Mouse (Mus musculus): ENCODE data around the gene Vps13d.

Gene Vps13d

DNA sequence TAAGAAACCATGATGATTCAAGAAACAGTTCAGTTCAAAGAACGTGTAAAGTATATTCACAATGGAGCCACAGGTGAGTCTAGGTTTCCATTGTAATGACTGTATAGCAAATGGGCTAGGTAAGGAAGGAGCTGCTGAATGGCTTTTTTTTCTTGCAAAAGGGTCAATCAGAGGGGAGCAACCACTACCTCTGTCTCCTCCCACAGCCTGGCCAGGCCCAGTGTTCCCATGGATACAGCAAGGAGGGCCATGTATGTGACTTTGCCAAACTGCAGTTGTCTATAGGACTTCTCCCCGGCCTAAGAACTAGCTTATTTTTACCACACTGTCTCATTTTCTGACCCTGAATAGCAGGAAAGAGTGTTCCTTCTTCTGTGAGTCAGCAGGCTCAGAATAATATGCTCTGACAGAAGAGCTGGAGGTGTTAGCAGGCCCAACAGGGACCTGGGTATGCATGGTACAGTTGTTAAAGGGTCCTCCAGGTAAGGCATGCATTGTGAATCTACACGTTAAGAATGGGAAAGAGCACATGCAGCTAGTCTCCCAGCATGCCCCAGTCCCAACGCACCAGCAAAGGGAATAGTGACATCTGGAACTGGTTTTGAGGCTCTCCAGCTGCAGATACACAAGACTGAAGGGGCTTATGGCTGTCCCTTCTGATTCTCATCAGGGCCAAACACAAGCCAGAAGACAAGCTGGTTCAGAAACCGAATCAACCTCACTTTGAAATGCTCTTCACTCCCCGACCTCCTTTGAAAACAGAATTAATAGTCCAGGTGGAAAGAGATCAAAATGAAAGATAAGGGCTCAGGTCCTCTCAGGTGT is 197.6 kb downstream of the Vps13d start:
- in situ Hi-C loops (cut with MboI; ENCODE audit: unreplicated experiment in 2 of 2) = no loop called here

DNA sequence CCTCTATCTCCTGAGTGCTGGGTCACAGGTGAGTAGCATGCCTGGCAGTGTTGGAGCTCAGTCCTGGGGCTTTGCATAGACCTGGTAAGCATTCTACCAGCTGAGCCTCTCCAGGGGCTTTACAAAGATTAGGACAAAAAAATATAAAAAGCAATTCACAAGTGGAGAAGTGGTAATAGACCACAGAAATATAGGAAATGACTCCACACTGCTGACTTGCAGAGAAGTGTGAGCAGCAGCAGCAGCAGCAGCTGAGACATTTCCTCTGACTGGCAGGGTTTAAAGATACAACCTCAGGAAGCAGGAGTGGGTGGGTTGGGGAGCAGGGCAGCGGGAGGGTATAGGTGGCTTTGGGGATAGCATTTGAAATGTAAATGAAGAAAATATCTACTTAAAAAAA is 199.0 kb downstream of the Vps13d start:
- in situ Hi-C loops (cut with MboI; ENCODE audit: unreplicated experiment in 2 of 2) = no loop called here

DNA sequence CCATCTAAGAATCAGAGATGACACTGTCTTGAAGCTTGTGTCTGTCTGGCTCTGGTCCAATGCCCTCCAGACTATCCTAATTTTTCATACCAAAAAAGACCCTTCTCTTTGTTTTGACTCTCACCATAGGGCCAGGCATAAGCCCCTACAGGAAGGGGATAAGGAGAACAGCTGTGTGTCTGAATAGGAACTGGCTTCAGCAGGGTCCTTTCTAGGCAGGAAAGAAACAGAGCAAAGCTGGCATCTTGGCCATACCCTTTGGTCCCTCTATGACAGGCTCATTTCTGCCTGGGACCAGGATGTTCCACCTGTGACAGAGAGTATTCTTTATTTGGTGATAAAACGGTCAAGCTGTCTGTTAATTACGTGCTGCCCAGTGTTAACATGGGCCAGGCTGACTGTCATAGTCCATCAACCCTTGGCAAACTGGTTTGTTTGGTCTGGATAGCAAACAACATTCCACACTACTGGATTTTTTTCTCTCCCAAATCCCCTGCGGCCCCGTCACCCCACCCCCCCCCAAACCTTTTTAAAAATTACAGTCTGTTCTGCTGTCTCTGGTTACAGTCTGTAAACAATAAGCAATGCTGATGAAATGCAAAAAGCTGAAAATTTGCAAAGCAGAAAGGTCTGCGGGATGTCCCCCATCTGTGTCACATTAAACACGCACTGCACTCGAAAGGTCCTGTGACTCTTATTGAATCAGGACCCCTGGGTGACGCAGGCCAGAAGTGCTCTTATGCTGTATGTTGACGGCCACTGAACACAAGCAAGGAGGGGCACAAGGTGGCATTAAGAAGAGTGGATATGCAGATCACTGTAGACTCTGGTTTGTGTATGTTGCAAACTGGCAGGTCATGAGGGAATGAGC is 201.5 kb downstream of the Vps13d start:
- in situ Hi-C loops (cut with MboI; ENCODE audit: unreplicated experiment in 2 of 2) = no loop called here

GRCm38 (mm10) chr4:144992413-144992812 is 202.4 kb downstream of the Vps13d start:
- in situ Hi-C loops (cut with MboI; ENCODE audit: unreplicated experiment in 2 of 2) = no loop called here

- in situ Hi-C loops (cut with MboI; ENCODE audit: unreplicated experiment in 2 of 2) = no loop called here
Observed at GRCm38 (mm10) chr4:144988443-144989206, 206.2 kb downstream of the Vps13d start.

DNA sequence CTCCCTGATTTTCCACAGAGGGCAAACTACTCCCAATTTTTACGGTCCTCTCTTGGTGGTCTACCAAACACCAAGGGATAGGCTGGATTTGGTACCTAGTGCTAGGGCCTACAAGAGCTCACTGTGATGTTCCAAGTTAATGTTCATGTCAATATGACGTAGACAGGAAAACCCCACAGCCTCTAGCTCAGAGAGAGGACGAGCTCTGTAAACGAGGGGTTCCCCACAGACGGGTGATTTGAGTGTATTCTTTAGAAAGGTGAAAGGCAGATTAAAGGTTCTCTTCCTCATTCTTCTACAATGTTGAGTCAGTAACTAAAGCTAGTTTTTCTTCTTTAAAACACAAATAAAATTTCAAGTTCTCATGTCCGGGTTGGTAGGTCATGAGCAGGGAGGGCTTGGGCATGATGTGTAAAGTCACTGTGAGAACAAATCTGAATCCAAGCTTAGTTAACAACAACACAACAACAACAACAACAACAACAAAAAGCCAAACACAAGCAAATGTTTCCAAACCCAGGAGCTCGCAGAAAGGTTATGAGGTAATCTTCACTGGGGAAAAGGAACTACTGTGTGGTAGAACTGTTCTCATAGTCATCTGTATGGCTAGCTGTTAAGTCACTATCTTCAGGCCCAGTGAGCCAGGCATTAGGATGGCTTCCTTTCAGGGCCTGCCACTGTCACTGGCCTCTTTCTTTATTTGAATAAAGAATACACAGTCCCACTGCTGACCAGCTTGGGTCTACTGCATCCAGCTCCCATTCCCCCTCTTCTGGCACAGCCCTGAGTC is 208.6 kb downstream of the Vps13d start:
- in situ Hi-C loops (cut with MboI; ENCODE audit: unreplicated experiment in 2 of 2) = no loop called here

- in situ Hi-C loops (cut with MboI; ENCODE audit: unreplicated experiment in 2 of 2) = no loop called here
Observed at GRCm38 (mm10) chr4:144983821-144984371, 210.9 kb downstream of the Vps13d start.

DNA sequence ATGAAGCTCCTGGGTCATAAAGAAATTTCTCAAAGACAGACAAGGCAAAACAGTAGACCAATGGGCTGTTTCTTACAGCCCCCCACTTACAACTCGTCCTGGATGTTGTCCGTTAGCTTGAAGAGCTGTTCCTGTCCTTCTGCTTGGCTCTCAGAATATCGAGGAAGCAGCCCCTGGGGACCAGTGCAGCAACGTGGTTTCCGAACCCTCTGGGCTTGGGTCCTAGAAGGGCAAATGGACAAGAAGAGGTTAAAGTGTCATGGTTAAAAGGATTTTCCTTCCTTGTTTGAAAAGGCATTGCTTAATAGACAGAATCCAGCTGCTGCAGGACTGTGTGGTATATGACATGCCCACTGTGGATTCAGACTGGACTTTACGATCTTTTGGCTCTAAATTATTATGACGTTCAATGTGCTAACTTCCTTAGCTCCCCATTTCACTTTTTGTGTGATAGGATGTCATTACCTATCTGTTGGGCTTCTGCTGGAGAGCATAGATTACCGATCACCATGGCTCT is 211.5 kb downstream of the Vps13d start:
- in situ Hi-C loops (cut with MboI; ENCODE audit: unreplicated experiment in 2 of 2) = no loop called here

- in situ Hi-C loops (cut with MboI; ENCODE audit: unreplicated experiment in 2 of 2) = no loop called here
Observed at GRCm38 (mm10) chr4:144980811-144981551, 213.8 kb downstream of the Vps13d start.

DNA sequence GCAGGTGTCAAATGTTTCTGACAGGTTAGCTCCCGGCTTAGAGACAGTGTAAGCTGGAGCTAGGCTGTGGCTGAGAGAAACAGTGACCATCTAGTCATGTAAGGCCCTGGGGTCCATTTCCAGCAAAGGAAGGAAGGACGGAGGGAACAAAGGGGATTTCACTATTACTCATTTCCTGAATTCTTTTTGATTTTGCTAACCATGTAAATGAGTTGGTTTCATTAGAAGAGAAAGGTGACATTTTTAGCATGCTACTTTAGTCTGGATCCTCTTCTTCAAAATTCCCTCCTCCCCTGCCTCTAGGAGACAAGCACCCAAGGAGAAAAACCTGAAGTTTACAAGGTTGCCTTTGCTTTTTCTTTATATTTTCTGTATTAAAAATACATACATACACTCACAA is 214.7 kb downstream of the Vps13d start:
- in situ Hi-C loops (cut with MboI; ENCODE audit: unreplicated experiment in 2 of 2) = no loop called here

GRCm38 (mm10) chr4:144978039-144978438 is 216.8 kb downstream of the Vps13d start:
- in situ Hi-C loops (cut with MboI; ENCODE audit: unreplicated experiment in 2 of 2) = no loop called here

DNA sequence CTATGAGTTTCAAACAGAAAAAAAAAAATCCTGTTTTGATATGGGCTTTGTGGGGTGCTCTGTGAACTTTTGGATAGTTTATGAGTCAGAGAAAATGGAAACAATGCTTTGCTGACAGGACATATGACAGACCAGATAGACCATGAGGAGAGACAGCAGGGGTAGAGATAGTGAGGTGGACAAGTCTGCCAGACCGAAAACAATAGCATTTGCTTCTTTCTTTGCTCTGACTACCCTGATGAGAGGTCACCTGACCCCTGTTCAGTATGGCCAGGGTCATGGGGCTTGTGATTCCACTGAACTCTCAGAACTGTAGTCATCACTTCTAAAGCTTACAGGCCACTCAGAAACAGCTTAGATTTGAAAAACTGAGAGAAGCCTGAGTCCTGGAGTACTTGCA is 217.7 kb downstream of the Vps13d start:
- in situ Hi-C loops (cut with MboI; ENCODE audit: unreplicated experiment in 2 of 2) = no loop called here

- in situ Hi-C loops (cut with MboI; ENCODE audit: unreplicated experiment in 2 of 2) = no loop called here
Observed at GRCm38 (mm10) chr4:144975505-144975904, 219.3 kb downstream of the Vps13d start.

DNA sequence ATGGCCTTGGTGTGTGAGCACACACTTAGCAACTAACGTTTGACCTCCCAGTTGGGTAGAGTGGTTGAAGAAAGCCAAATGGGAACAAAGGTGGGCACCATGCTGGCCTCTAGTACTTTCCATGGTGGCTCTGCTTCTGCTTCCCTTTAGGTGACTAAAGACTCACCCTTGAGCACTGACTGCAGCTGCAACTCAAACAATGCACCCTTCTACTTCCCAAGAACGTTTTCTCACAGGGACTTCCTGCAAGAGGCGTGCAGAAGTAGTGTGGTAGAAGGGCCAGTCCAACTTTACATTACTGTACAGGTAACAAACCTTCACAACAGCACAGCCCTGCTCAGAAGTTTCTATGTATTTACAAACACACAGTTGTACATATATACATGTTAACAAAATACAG is 220.3 kb downstream of the Vps13d start:
- in situ Hi-C loops (cut with MboI; ENCODE audit: unreplicated experiment in 2 of 2) = no loop called here

DNA sequence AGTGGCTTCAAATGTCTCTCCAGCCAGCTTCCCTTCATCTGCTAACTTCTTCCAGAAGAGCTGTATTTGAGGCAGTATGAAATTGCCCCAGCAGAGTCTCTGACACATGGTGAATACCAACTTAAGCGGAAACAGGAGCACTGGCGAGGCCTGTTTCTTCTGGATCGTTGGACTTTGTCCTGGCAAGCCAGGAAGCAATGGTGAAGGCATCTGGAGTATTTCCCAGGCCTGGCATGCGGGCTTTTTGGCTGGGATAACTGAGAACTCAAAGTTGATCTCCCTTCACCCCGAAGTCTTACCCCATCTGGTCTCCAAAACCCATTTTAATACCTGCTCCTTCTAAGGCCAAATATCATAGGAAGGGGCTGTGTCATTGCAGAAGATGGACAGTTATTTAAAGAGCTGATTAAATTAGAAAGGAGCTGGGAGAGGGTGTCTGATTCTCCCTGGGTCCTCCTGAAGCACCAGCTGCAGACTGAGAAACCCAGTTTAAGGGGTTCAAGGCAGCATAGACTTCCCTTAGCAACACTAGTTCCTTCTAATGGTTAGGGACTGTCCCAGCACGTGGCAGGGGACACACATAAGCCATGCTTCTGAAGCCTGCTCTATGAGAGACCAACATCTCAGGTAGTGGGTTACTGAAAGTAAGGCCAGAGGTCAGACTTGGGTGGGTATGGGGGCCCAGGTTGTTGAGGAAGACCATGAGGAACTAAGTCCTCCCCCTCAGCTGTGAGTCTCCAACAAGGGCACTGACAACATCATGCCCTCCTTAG is 221.7 kb downstream of the Vps13d start:
- in situ Hi-C loops (cut with MboI; ENCODE audit: unreplicated experiment in 2 of 2) = no loop called here

- in situ Hi-C loops (cut with MboI; ENCODE audit: unreplicated experiment in 2 of 2) = no loop called here
Observed at GRCm38 (mm10) chr4:144971048-144971447, 223.8 kb downstream of the Vps13d start.

- in situ Hi-C loops (cut with MboI; ENCODE audit: unreplicated experiment in 2 of 2) = no loop called here
Observed at GRCm38 (mm10) chr4:144969030-144969429, 225.8 kb downstream of the Vps13d start.

DNA sequence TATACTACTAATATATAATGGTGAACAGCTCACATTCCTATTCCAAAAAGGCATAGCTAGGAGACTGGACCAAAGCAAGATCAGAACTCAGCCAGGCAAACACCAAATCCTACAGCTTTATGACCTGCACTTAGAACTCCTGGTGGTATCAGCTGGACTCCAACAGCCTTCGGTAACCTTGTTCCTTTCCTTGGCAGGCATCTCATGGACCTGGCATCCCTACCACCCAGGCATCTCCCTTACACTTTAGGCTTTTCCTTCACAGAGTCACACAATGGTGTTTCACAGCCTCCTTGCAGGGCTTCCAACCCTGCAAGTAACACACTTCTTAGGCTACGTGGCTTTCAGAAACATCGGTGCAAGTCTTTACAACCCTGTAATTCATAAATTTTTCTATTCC is 226.4 kb downstream of the Vps13d start:
- in situ Hi-C loops (cut with MboI; ENCODE audit: unreplicated experiment in 2 of 2) = no loop called here
